Mouse (Mus musculus) lung, embryonic 16.5 days (tissue): ENCODE measurements around the gene Usp7. TPM values are rescaled to one million over a fixed set of nuclear protein-coding genes. Genes with fewer than 3 reads are reported as not detected.
"Not testable (repeated sequence)": the region's sequence is repeated elsewhere in the genome, so short reads cannot be mapped to it uniquely, and the experiment has no call there.

ENCODE experiments used
- ATAC-seq: fragments of 200-750 bp; cut with Nextera tagmentation; 2 replicates; pipeline ENCODE4 v1.8.0; 2017; ENCODE audit warnings: low read depth, mild to moderate bottlenecking, moderate library complexity
- H3K27ac ChIP-seq: fragments of 300-500 bp; sonication (generic); 2 replicates; pipeline ENCODE4 v1.5.1; 2014; ENCODE audit warnings: mild to moderate bottlenecking, control low read depth, low read length
- H3K27me3 ChIP-seq: fragments of 300-500 bp; sonication (generic); 2 replicates; pipeline ENCODE4 v1.6.1; 2014; ENCODE audit warnings: low read depth, low read length, mixed read lengths; ENCODE audit not compliant: control insufficient read depth, insufficient read depth
- H3K36me3 ChIP-seq: fragments of 300-500 bp; sonication (generic); 2 replicates; pipeline ENCODE4 v1.6.1; 2014; ENCODE audit warnings: low read length; ENCODE audit not compliant: control insufficient read depth, insufficient read depth
- H3K4me1 ChIP-seq: fragments of 300-500 bp; sonication (generic); replicated peaks from 2 replicates; pipeline ENCODE4 v1.6.1; 2014; ENCODE audit warnings: low read length, mixed read lengths; ENCODE audit not compliant: control insufficient read depth, insufficient read depth
- H3K4me2 ChIP-seq: fragments of 300-500 bp; sonication (generic); 2 replicates; pipeline ENCODE4 v1.6.1; 2014; ENCODE audit warnings: low read depth, low read length, control low read depth
- H3K4me3 ChIP-seq: fragments of 300-500 bp; sonication (generic); 2 replicates; pipeline ENCODE4 v1.5.1; 2014; ENCODE audit warnings: mild to moderate bottlenecking, low read length, control low read depth
- H3K9ac ChIP-seq: fragments of 300-500 bp; sonication (generic); 2 replicates; pipeline ENCODE4 v1.6.1; 2014; ENCODE audit warnings: low read length, control low read depth
- H3K9me3 ChIP-seq: fragments of 300-500 bp; sonication (generic); 2 replicates; pipeline ENCODE4 v1.6.1; 2016; ENCODE audit warnings: low read length; ENCODE audit not compliant: control insufficient read depth
- WGBS: fragments of 180-500 bp; shearing (Covaris S2); extraction: QIAGEN DNeasy Blood & Tissue Kit; methylation state at CpG from one replicate; pipeline ENCODE4 v1.1.7; 2014; 5-methylcytosine and 5-hydroxymethylcytosine counted together
- polyA plus RNA-seq: library from polyadenylated mRNA; unstranded; fragments of >200 nt; fragmentation: Nextera tagmentation; extraction: Ambion mirVana; gene quantifications from 2 replicates; pipeline ENCODE4 v1.2.1, GENCODE M21; 2015

The Usp7 gene
- polyA plus RNA-seq, 1 experiment from 2014 or later: 23.1 TPM

- Histone ChIP-seq H3K36me3 (no peaks in the 10 kb centered on the region), H3K4me2 (peak overlapping the region; percentile 79), H3K9me3 (no peaks in the 10 kb centered on the region), H3K4me1 (peaks cover 28% of the 10 kb centered on the region), H3K27me3 (no peaks in the 10 kb centered on the region), H3K4me3 (peak overlapping the region; percentile 99), H3K27ac (peak overlapping the region; percentile 86), H3K9ac (peak overlapping the region; percentile 94)
- WGBS: under 1% methylated on average over 65 of the region's 110 CpGs
- ATAC-seq: peak; percentile 14; the same call in 1 of the 2 replicates
Observed at GRCm38 (mm10) chr16:8737666-8738541, 54.2 kb downstream of the Usp7 start.

- no peaks in the 10 kb centered on the region for H3K9me3 ChIP-seq
- no peak for ATAC-seq
- peak overlapping the region; percentile 99 for H3K4me3 ChIP-seq
- no peaks in the 10 kb centered on the region for H3K36me3 ChIP-seq
- H3K27ac ChIP-seq: peak overlapping the region; percentile 86
- H3K4me1 ChIP-seq: peaks cover 28% of the 10 kb centered on the region
- peak overlapping the region; percentile 94 for H3K9ac ChIP-seq
- no peaks in the 10 kb centered on the region for H3K27me3 ChIP-seq
- peak overlapping the region; percentile 79 for H3K4me2 ChIP-seq
- under 1% methylated on average over 11 of the region's 11 CpGs for WGBS
Observed at GRCm38 (mm10) chr16:8737341-8737665, 54.8 kb downstream of the Usp7 start.

GRCm38 (mm10) chr16:8736757-8737156 is 55.4 kb downstream of the Usp7 start:
- peaks cover 28% of the 10 kb centered on the region for H3K4me1 ChIP-seq
- H3K36me3 ChIP-seq: no peaks in the 10 kb centered on the region
- H3K4me3 ChIP-seq: peak overlapping the region; percentile 99
- WGBS: 3% methylated on average over 7 of the region's 7 CpGs
- ATAC-seq: no peak
- peak overlapping the region; percentile 79 for H3K4me2 ChIP-seq
- no peaks in the 10 kb centered on the region for H3K27me3 ChIP-seq
- peak overlapping the region; percentile 94 for H3K9ac ChIP-seq
- no peaks in the 10 kb centered on the region for H3K9me3 ChIP-seq
- H3K27ac ChIP-seq: no peak overlapping the region

- Histone ChIP-seq H3K9me3 (no peaks in the 10 kb centered on the region), H3K4me3 (peak overlapping the region; percentile 99), H3K4me1 (peaks cover 32% of the 10 kb centered on the region), H3K27me3 (no peaks in the 10 kb centered on the region), H3K27ac (no peak overlapping the region), H3K4me2 (peak overlapping the region; percentile 79), H3K36me3 (no peaks in the 10 kb centered on the region), H3K9ac (peak overlapping the region; percentile 94)
- 10% methylated on average over 8 of the region's 8 CpGs for WGBS
- no peak for ATAC-seq
Observed at GRCm38 (mm10) chr16:8736032-8736431, 56.1 kb downstream of the Usp7 start.

- Histone ChIP-seq H3K36me3 (no peaks in the 10 kb centered on the region), H3K27ac (no peak overlapping the region), H3K9ac (no peak overlapping the region), H3K27me3 (no peaks in the 10 kb centered on the region), H3K4me3 (no peak overlapping the region), H3K4me1 (peaks cover 35% of the 10 kb centered on the region), H3K4me2 (no peak overlapping the region), H3K9me3 (no peaks in the 10 kb centered on the region)
- no peak for ATAC-seq
- 74% methylated on average over 4 of the region's 4 CpGs for WGBS
Observed at GRCm38 (mm10) chr16:8734693-8735092, 57.4 kb downstream of the Usp7 start.

- H3K9me3 ChIP-seq: no peaks in the 10 kb centered on the region
- H3K4me2 ChIP-seq: no peak overlapping the region
- no peak overlapping the region for H3K27ac ChIP-seq
- H3K27me3 ChIP-seq: no peaks in the 10 kb centered on the region
- H3K4me1 ChIP-seq: peaks cover 35% of the 10 kb centered on the region
- no peaks in the 10 kb centered on the region for H3K36me3 ChIP-seq
- no peak overlapping the region for H3K4me3 ChIP-seq
- no peak overlapping the region for H3K9ac ChIP-seq
- WGBS: 93% methylated on average over 4 of the region's 4 CpGs
- ATAC-seq: no peak
Observed at GRCm38 (mm10) chr16:8733624-8734023, 58.5 kb downstream of the Usp7 start.

GRCm38 (mm10) chr16:8732450-8732849 is 59.7 kb downstream of the Usp7 start:
- not testable (repeated sequence) for H3K27ac ChIP-seq, H3K36me3 ChIP-seq, H3K9ac ChIP-seq, H3K4me3 ChIP-seq, H3K4me2 ChIP-seq, ATAC-seq, H3K27me3 ChIP-seq, H3K9me3 ChIP-seq
- 85% methylated on average over 3 of the region's 4 CpGs for WGBS
- H3K4me1 ChIP-seq: peaks cover 35% of the 10 kb centered on the region

GRCm38 (mm10) chr16:8731630-8732029 is 60.5 kb downstream of the Usp7 start:
- no peak overlapping the region for H3K4me3 ChIP-seq
- ATAC-seq: no peak
- no peaks in the 10 kb centered on the region for H3K9me3 ChIP-seq
- H3K9ac ChIP-seq: no peak overlapping the region
- H3K27me3 ChIP-seq: no peaks in the 10 kb centered on the region
- H3K36me3 ChIP-seq: no peaks in the 10 kb centered on the region
- no peak overlapping the region for H3K4me2 ChIP-seq
- H3K4me1 ChIP-seq: peaks cover 31% of the 10 kb centered on the region
- WGBS: 78% methylated on average over 7 of the region's 7 CpGs
- H3K27ac ChIP-seq: no peak overlapping the region

GRCm38 (mm10) chr16:8728111-8728748 is 63.9 kb downstream of the Usp7 start:
- 91% methylated on average over 5 of the region's 5 CpGs for WGBS

More at GRCm38 (mm10) chr16:8728111-8728748, 63.9 kb downstream of the Usp7 start:
- Histone ChIP-seq H3K4me1 (peaks cover 7% of the 10 kb centered on the region; the same call in 1 of the 2 replicates), H3K9ac (no peak overlapping the region), H3K4me2 (no peak overlapping the region), H3K27me3 (no peaks in the 10 kb centered on the region), H3K9me3 (no peaks in the 10 kb centered on the region), H3K4me3 (no peak overlapping the region), H3K36me3 (no peaks in the 10 kb centered on the region), H3K27ac (no peak overlapping the region)
- no peak for ATAC-seq
